Mouse (Mus musculus) right cerebral cortex, adult 2 months (tissue): ENCODE measurements at regions not wholly inside any gene's neighbourhood (a gene's known extent, or its start where the extent isn't known, plus 50 kb on each side); places are given as distances from the start of the nearest gene placed in this dataset.
A peak's percentile ranks its signal among the peaks of the same experiment; 100 is the strongest.

Source experiments
- DNase-seq, 2 experiments: peaks; one replicate each; pipeline ENCODE4 v3.0.0; 2021 to 2022; ENCODE audit warnings: low spot score in 2 of 2

DNA sequence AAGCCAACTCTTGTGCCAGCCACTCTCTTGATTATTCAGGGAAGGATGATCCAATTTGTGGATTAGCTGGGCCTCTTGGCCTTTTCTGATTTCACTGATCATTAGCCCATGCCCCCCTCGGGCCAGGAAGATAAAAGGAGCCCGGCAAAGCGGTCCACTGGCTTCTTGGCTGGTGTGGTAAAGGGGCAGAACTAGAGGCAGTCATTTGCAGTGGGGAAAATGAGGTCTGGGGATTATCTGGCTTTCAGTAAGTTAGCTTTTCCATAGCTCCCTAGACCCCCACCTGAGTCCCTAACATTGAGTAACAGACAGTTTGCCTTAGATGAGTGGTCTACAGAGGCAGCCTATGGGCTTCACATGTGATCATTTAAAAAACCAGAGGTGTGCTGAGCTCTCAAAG lies 163.7 kb downstream of the Insig2 start:
- DNase-seq, result no peak

DNA sequence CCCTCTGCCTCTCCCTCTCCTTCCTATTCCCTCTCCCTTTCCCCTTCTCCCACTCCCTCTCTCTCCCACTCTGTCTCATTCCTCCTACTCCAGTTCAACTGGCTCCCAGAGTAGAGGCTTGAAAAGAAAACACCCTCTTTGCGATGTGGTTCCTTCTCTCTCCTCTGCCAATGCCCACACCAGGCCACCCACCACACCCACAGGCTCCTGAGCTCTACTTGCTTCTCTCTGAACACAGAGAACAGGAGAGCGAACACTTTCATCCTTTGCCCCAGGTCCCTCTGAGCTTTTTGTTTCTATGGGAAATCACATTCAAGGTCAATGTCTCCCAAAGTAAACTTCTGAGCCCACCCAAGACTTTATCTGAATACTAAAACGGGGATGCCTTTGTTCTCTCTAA lies 155.8 kb downstream of the Insig2 start:
- no peak for DNase-seq

DNA sequence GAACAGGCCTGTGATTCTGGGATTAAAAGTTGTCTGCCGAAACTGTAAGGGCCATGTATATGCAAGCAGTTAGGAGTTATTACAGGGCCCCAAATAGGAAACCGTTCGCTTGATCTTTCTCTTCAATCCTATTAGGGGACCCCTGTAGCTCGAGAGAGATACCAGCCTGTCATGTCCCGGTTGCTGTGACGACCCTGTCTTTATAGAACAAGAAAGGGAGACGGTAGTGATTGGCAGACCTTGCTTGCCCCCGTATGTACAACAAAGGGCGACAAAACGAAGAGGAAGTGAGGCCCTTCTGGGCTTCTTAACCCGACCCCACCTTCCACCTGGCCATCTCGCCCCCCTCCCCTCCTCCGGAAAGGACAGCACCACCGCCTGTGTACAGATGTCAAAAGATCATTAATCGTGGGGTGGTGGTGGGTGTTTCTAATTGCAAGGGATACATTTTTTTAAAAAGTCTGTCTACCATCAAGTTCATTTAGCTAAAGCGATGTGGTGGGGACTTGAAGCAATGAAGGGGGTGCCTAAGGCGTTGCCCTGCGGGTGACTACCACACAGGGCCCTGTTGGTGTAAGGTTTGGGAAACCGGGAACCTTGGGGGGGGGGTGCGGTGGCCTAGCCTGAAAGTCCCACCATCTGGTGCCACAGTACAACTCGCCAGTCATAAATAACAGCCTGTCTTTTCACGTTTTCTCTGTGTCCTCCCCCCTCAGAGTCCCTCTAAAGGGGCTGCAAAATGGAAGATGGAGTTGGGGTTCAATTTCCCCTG lies 155.1 kb downstream of the Insig2 start:
- DNase-seq, result no peak

DNA sequence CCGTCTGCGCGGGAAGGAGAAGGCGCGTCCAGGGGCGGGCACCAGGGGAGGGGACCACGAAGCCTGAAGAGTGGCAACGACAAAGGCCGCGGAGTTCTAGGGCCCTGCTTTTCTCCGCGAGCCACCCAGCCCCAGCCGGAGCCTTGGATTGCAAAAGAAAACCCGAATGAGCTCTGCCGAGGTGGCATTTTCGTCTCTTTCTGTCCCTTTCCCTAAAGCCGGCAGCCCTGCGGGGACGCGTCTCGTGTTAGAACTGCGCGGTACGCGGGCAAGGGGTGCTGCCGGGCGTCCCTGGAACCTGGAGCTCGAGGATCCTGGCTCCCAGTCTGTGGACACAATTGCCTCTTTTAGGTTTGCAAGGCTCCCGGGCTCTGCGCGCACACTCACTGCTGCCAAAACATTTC lies 154.5 kb downstream of the Insig2 start:
- DNase-seq, result no peak

DNA sequence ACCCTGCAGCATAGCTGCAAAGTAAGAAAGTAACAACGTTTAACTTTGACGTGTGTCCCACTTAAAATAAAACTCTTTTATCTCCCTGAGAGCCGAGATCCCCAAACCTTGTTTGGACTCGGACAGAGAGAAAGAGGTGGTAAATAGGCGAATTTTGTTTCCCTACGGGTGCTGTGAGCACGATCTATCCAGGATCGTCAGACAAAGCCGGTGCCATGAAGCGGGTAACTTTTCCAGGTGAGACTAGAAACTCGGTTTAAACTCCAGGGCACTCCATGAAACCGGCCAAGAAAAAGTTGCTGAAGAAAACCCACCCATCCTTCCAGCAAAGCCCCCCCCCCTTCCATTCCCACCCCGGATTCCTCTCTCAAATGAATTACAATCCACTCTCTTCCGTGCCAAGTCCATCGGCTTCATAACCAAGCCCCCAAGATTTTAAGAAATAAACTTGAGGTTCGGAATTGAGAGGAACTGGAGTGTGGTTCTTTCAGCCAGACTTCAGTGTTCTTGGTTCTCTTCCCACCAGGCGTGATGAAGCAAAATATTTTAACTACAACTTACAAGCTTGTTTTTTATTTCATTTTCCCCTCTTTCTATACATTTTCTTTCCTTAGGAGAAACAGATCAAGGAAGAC lies 153.7 kb downstream of the Insig2 start:
- no peak for DNase-seq

DNA sequence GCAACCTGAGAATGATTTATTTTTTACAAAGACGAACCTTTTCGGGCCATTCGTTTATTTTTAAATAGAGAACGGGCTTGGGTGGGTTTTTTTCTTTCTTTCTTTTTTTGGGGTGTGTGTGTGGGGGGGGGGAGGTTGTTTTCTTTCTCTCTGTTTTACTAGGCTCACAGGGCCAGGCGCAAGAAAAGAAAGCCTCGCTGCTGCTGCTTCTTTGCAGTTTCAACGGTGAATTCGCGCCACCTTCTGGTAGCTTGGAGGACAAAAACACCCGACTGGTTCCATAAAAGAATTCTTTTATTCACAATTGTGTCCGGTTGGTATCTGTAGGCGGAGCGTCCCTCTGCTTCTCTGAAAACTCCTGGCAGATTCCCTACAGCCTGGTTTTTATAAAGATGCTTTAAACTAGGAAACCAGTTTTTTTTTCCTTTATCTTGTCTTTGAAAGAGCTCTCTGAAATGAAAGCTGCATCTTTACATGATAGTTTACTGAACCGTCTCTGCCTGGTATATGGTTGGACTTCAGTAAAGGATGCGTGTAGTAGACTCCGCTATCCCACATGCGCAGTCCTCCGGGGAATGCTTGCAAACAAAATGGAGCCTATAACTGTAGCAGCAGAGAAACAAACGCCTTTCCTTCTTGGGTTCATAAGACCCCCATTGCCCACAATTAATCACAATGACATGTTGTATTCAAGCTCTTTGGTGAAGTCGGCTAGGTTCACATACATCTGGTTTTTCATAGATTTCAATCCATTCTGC lies 151.9 kb downstream of the Insig2 start:
- DNase-seq, result peak; percentile 90 to 91

DNA sequence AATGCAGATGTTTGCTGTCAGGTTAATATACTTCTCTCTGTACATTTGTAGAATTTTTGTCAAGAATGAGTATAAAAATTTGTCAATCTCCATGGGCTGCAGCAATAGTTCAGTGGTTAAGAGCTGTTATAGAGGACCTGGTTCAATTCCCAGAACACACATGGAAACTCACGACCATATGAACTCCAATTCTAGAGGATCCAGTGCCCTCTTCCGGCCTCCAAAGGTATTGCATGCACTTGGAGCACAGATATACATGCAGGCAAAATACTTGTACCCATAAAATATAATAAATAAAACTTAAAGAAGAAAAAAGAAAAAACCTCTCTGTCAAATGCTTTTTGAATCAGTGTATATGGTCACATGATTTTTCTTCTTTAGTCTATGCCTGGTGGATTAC lies 143.5 kb downstream of the Insig2 start:
- DNase-seq, result no peak

DNA sequence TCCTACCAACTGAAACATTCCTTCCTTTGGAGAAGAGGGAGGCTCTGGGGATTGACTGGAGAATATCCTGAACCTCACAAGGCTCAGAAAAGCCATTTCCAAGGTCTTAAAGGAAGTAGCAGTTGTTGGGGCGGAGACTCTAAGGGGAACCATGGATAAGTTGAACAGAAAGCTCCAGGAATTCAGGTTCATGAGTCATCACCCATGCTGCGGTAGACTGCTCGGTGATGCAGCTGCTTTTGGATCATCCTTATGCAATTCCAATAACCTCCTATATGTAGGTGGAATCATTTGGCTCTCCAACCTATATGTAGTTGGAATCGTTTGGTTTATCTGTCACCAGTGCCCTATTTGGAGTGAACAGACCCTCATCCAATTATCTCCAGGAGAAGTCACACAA lies 137.6 kb downstream of the Insig2 start:
- DNase-seq, result no peak

DNA sequence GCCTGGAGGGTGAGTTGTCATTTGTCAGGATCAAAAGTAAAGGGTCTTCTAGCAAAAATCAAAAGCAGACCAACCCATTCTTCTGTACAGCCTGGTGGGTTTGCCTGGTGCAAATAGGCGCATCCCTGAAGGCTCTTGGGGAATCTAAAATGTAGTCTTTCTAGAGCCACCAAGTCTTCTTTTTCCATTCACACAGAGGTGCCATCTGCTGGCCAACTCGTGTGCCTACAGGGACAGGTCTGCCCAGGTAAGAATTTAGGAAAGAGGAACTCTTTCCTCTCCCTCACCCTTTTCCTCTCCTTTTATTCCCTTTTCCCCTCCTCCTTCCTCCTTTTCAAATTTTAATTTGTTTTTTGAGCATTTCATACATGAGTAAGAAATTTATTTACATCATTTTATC lies 116.5 kb downstream of the Insig2 start:
- peak; percentile 6 to 35 for DNase-seq

DNA sequence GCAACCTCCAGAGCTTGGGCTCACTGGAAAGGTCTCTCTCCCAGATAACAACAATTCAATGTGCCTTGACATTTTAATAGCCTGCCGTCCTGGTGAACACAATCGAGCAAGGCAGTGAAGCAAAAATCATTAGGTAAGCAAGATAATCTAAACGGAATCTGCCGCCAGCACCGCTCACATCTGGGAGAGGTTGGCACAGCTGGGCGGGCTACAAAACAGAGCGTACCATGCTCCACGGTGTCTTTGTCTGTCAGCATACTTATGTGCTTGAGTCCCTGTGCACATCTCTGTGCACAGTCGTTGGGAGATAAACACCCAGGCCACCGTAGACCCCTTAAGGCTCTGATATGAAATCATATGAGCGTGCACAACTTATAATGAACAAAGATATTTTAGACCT lies 108.1 kb downstream of the Insig2 start:
- DNase-seq, result no peak

DNA sequence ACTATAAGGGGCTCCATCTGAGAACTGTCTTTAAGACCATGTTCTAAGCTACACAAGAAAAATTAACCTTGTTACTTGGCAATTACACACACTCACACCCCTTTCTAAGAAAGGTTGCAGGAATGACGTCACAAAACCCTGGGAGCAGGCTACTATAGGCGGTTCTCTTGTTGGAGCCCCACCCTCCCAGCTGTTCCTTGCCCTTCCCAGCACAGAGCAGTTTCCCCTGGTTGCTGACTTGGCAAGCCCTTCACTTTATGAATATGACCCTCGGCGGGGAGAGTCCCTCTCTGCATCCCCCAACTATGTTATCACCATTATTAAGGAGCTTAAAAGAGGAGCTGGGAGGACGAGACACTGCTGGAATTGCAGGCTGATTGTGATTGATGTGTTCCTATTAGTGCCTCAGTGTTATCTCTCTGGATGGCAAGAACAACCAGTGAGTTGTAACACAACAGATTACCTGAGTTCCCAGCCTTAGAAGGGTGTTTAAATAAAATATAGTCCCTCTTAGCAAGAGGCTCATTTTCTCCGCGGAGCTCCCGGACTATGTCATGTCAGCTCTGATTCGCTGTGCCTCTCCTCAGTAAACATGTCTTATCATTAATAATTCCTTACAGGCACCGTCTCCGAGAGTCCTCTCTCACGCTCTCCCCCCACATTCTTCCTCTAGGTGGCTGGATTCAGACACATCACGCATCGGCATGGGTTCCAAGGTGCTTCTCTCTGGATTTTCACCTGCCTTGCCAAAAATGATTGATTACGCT lies 105.7 kb downstream of the Insig2 start:
- DNase-seq, result no peak

DNA sequence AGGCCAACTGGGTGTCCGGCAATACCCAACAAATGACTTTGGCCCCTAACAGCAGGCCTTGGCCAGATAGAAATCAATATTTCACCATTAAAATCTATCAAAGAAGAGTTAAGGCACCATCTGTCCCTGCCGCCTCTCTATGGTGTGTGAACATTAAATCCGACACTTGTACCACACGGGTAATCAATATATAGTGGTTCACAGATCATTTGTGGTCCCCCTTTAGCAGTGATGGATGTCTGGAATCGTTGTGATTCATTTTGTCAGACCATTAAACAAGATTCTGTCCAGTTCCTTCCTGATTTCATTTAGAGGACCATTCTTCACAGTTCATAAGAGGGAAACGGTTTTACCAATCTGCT lies 105.2 kb downstream of the Insig2 start:
- no peak for DNase-seq

DNA sequence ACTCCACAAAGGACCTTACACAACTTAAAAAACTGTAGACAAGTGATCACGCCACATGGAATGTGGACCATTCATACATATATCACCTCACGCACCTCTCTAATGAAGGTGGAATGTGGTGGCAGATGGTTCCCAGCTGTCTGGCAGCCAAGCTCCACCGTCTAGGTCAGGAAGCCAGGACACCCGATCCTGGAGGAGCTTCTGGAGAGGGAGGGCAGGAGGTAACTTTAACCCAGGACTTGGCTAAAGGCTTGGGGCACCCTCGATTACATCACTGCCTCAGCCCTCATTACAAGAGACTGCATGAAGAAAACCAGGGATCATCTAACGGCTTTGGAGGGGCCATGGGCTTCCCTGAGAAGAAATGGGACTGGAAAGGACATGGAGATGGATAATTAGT lies 88.8 kb downstream of the Insig2 start:
- no peak for DNase-seq

DNA sequence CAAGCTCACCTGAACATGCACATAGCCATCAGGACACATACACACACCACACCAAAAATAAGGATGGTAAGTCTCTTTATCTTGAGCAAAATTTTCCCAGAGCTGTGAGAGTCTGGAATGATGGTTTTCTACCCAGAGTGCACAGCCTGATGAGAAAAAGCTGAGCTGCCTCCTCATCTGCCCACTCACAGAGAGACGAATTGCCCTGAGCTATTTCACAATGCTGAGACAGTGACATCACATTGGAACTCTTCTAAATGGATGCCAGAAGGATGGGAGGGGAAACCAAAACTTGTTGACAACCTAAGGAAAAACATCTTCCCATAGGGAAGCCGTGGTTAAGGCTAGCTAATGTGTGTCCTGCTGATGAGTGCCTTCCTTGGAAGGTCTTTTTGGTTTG lies 84.8 kb downstream of the Insig2 start:
- DNase-seq, result peak; percentile 13 to 23

DNA sequence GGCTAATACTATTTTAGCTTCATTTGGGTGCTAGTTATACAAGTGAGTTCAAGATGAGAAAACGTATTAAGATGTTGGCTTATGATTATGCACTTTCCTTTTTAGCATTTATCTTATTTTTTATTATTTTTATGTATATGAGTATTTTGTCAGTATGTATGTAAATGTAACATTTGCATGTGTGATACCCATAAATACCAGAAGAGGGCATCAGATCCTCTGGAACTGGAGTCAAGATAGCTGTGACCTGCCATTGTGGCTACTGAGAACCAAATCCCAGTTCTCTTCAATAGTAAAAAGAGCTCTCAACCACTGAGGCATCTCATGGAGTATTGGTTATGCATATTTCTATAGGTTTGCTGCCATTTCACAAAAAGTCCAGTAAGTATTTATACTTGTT lies 83.3 kb downstream of the Insig2 start:
- no peak for DNase-seq

DNA sequence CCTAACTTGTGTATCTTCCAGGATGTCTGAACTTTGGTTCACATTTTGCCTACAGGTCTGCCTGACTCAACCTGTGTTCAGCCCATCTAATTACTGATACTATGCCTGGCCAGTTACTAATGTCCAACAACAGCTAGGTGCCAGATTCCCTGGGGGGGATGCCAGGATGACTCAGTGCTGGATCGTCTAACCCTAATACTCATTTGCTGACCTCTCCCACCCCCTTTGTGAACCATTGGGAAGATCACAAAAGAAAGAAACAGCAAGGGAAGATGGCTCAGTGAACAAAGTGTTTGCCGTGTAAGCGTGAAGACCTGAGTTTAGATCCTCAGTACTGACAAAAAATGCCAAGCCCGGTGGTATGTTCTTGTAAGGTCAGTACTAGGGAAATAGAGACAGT lies 81.7 kb downstream of the Insig2 start:
- no peak for DNase-seq

DNA sequence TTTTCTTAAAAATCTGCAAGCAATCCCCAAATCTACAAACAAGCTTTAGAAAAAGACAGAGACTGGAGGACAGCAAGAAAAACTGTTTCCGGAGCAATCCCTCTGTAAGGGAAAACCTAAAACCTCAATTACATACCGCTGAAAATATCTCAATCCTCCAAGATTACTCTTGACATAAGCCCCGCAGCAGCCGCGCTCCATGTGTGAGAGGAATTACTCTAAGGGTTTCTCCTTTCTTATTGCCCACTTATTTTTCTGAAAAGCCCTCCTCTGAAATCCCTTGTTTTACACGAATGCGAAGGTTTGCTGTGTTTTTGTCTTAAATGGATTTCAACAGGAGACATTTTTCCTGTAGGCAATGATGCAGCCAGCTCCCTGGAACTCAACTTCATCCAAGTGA lies 80.3 kb downstream of the Insig2 start:
- no peak for DNase-seq

DNA sequence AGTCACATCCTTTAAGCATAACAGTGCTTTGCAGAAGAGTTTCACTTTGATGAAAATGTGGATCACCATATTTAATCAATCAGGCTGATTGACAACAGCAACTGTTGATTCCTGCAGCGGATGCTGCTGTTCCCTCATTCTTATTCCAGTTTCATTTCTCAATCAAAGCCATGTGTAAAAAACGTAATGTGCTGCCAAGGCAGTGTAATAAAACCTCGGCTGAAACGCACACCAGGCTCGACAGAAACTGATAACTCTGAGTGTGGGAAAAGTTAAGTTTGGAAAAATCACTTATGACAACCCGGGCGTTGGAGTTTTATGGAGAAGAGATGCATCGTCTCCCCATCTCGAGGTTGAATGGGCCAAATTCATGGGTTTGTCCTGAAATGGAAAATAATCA lies 78.2 kb downstream of the Insig2 start:
- DNase-seq, result no peak
